Mouse (Mus musculus) G1E (cell line): ENCODE measurements around the gene B4galt5. TPM values are rescaled to one million over a fixed set of nuclear protein-coding genes. Genes with fewer than 3 reads are reported as not detected.

Experiments used
- ATAC-seq: 2 replicates; pipeline ENCODE4 v1.8.0; 2016; ENCODE audit warnings: mild to moderate bottlenecking; ENCODE audit not compliant: insufficient number of reproducible peaks, poor library complexity, low FRiP score, severe bottlenecking; ENCODE audit errors: extremely low read depth
- DNase-seq: peaks from one replicate; pipeline ENCODE4 v3.0.0; 2012; ENCODE audit warnings: low spot score
- H3K27me3 ChIP-seq: 2 replicates; pipeline ENCODE4 v1.6.1; 2012; ENCODE audit warnings: mild to moderate bottlenecking, low read length, inconsistent platforms; ENCODE audit not compliant: insufficient read depth
- H3K36me3 ChIP-seq: replicated peaks from 2 replicates; pipeline ENCODE3; 2012; ENCODE audit warnings: mild to moderate bottlenecking, inconsistent platforms
- H3K4me1 ChIP-seq: 2 replicates; pipeline ENCODE4 v1.6.1; 2012; ENCODE audit warnings: low read depth, low read length, inconsistent platforms, mixed read lengths; ENCODE audit not compliant: insufficient read depth
- H3K4me3 ChIP-seq: 2 replicates; pipeline ENCODE4 v1.5.1; 2012; ENCODE audit warnings: low read depth, mild to moderate bottlenecking, inconsistent platforms, low read length, moderate library complexity, mixed read lengths
- H3K9me3 ChIP-seq: replicated peaks from 2 replicates; pipeline ENCODE4 v1.6.1; 2012; ENCODE audit warnings: inconsistent platforms
- CTCF ChIP-seq: IDR thresholded peaks from 2 replicates; pipeline ENCODE4 v1.5.1; 2012; ENCODE audit warnings: low read depth, low read length, inconsistent platforms, mixed read lengths
- GATA1 ChIP-seq: IDR thresholded peaks from 2 replicates; pipeline ENCODE4 v1.6.1; 2012; ENCODE audit warnings: borderline replicate concordance, low read length, inconsistent platforms, mixed read lengths
- GATA2 ChIP-seq: IDR thresholded peaks from 2 replicates; pipeline ENCODE4 v1.6.1; 2012; ENCODE audit warnings: low read depth, low read length, inconsistent platforms, borderline replicate concordance
- POLR2AphosphoS5 ChIP-seq: IDR thresholded peaks from 2 replicates; pipeline ENCODE4 v1.6.1; 2012; ENCODE audit warnings: low read depth, low read length, inconsistent platforms; ENCODE audit not compliant: insufficient replicate concordance
- TAL1 ChIP-seq: conservative IDR thresholded peaks from 2 replicates; pipeline ENCODE4 v1.6.1; 2012; ENCODE audit warnings: low read depth, low read length, inconsistent platforms, mixed read lengths
- polyA plus RNA-seq: library from polyadenylated mRNA; stranded (reverse); fragments of >175 nt; gene quantifications from 2 replicates; pipeline ENCODE4 v1.2.3, GENCODE M21; 2012
- total RNA-seq, 2 experiments: library from RNA; stranded (forward) in 1 of 2; stranded (reverse) in 1 of 2; fragments of 200-1000 nt in 1 of 2; fragments of >200 nt in 1 of 2; fragmentation: Nextera tagmentation in 1 of 2; gene quantifications; 2 replicates each; pipeline ENCODE4 v1.2.3; 2014 to 2017

The B4galt5 gene
- total and polyA plus RNA-seq, 3 experiments, result 0.23 to 0.61 (median 0.44) TPM

- H3K9me3 ChIP-seq, result no peaks in the 10 kb centered on the region
- peaks cover 4% of the 10 kb centered on the region; the same call in 1 of the 2 replicates for H3K27me3 ChIP-seq
- H3K36me3 ChIP-seq, result no peaks in the 10 kb centered on the region
- no peak overlapping the region for H3K4me3 ChIP-seq
- TF ChIP-seq POLR2AphosphoS5 (no peak), GATA2 (no peak)
- DNase-seq, result no peak
- H3K4me1 ChIP-seq, result no peaks in the 10 kb centered on the region
- no peak for ATAC-seq
Observed at GRCm38 (mm10) chr2:167323116-167323515, 25.9 kb downstream of the B4galt5 start.

GRCm38 (mm10) chr2:167321372-167321771, 27.6 kb downstream of the B4galt5 start:
- no peak for TF ChIP-seq CTCF
- no peak for TF ChIP-seq GATA2
- no peak for TF ChIP-seq TAL1
- no peak for TF ChIP-seq GATA1
- TF ChIP-seq POLR2AphosphoS5, result no peak
- Histone ChIP-seq H3K4me3 (no peak overlapping the region), H3K27me3 (peaks cover 4% of the 10 kb centered on the region; the same call in 1 of the 2 replicates), H3K4me1 (no peaks in the 10 kb centered on the region), H3K36me3 (no peaks in the 10 kb centered on the region), H3K9me3 (no peaks in the 10 kb centered on the region)
- ATAC-seq (no peak), DNase-seq (no peak)

GRCm38 (mm10) chr2:167318981-167319380, 30.0 kb downstream of the B4galt5 start:
- no peak for DNase-seq
- Histone ChIP-seq H3K4me3 (no peak overlapping the region), H3K36me3 (no peaks in the 10 kb centered on the region), H3K27me3 (peaks cover 4% of the 10 kb centered on the region; the same call in 1 of the 2 replicates), H3K9me3 (no peaks in the 10 kb centered on the region), H3K4me1 (no peaks in the 10 kb centered on the region)
- TF ChIP-seq TAL1, result no peak
- TF ChIP-seq POLR2AphosphoS5, result no peak
- no peak for TF ChIP-seq CTCF
- TF ChIP-seq GATA1, result no peak
- TF ChIP-seq GATA2, result no peak
- no peak for ATAC-seq

- peaks cover 4% of the 10 kb centered on the region; the same call in 1 of the 2 replicates for H3K27me3 ChIP-seq
- no peaks in the 10 kb centered on the region for H3K9me3 ChIP-seq
- no peak for ATAC-seq
- no peak overlapping the region for H3K4me3 ChIP-seq
- H3K36me3 ChIP-seq, result no peaks in the 10 kb centered on the region
- DNase-seq, result no peak
- H3K4me1 ChIP-seq, result no peaks in the 10 kb centered on the region
- no peak for TF ChIP-seq CTCF
- no peak for TF ChIP-seq GATA1
- TF ChIP-seq TAL1, result no peak
- TF ChIP-seq GATA2, result no peak
- no peak for TF ChIP-seq POLR2AphosphoS5
Observed at GRCm38 (mm10) chr2:167316724-167317187, 32.2 kb downstream of the B4galt5 start.

- no peaks in the 10 kb centered on the region for H3K4me1 ChIP-seq
Observed at GRCm38 (mm10) chr2:167314491-167314890, 34.5 kb downstream of the B4galt5 start.

GRCm38 (mm10) chr2:167313501-167314326, 35.3 kb downstream of the B4galt5 start:
- Histone ChIP-seq H3K4me1 (no peaks in the 10 kb centered on the region), H3K36me3 (no peaks in the 10 kb centered on the region), H3K27me3 (peaks cover 2% of the 10 kb centered on the region; the same call in 1 of the 2 replicates), H3K4me3 (no peak overlapping the region), H3K9me3 (no peaks in the 10 kb centered on the region)
- no peak for DNase-seq
- TF ChIP-seq TAL1 (no peak), CTCF (no peak), GATA2 (no peak), POLR2AphosphoS5 (no peak), GATA1 (no peak)
- no peak for ATAC-seq

More at GRCm38 (mm10) chr2:167314491-167314890, 34.5 kb downstream of the B4galt5 start:
- no peak for DNase-seq
- Histone ChIP-seq H3K36me3 (no peaks in the 10 kb centered on the region), H3K9me3 (no peaks in the 10 kb centered on the region), H3K27me3 (peaks cover 2% of the 10 kb centered on the region; the same call in 1 of the 2 replicates), H3K4me3 (no peak overlapping the region)
- TF ChIP-seq GATA1, result no peak
- no peak for TF ChIP-seq CTCF
- no peak for TF ChIP-seq TAL1
- TF ChIP-seq GATA2, result no peak
- no peak for TF ChIP-seq POLR2AphosphoS5
- ATAC-seq, result no peak
